Mouse (Mus musculus) spleen, adult 2 months (tissue): ENCODE results near the gene Bend5. TPM values are rescaled to one million over a fixed set of nuclear protein-coding genes. Genes with fewer than 3 reads are reported as not detected.

Experiments
- DNase-seq, 2 experiments: peaks; one replicate each; pipeline versions ENCODE4 v3.0.0 to v3.0.0-alpha.2; 2012 to 2021; ENCODE audit warnings: low spot score in 2 of 2, low read depth in 1 of 2
- H3K27ac ChIP-seq: fragments of 200-500 bp; 2 replicates; pipeline ENCODE4 v1.5.1; 2012; ENCODE audit warnings: low read length, inconsistent platforms; ENCODE audit not compliant: insufficient read depth
- H3K27me3 ChIP-seq: fragments of 200-500 bp; 2 replicates; pipeline ENCODE4 v1.6.1; 2012; ENCODE audit warnings: mild to moderate bottlenecking, moderate library complexity, low read length, inconsistent platforms; ENCODE audit not compliant: control insufficient read depth, insufficient read depth
- H3K36me3 ChIP-seq: fragments of 200-500 bp; 2 replicates; pipeline ENCODE4 v1.6.1; 2012; ENCODE audit warnings: mild to moderate bottlenecking, low read length, inconsistent platforms; ENCODE audit not compliant: control insufficient read depth, insufficient read depth
- H3K4me1 ChIP-seq: fragments of 200-500 bp; 2 replicates; pipeline ENCODE4 v1.6.1; 2011; ENCODE audit warnings: inconsistent platforms; ENCODE audit not compliant: control insufficient read depth, insufficient read depth, insufficient read length
- H3K4me3 ChIP-seq: fragments of 200-500 bp; 2 replicates; pipeline ENCODE4 v1.5.1; 2011; ENCODE audit warnings: mild to moderate bottlenecking, inconsistent platforms; ENCODE audit not compliant: insufficient read depth, insufficient read length; ENCODE audit errors: extremely low read depth
- CTCF ChIP-seq: fragments of 200-500 bp; IDR thresholded peaks from 2 replicates; pipeline ENCODE4 v1.5.1; 2011; ENCODE audit warnings: mild to moderate bottlenecking, inconsistent platforms; ENCODE audit not compliant: insufficient read depth, insufficient read length, insufficient replicate concordance; ENCODE audit errors: extremely low read depth
- POLR2A ChIP-seq: fragments of 200-500 bp; IDR thresholded peaks from 2 replicates; pipeline ENCODE4 v1.6.1; 2011; ENCODE audit warnings: low read depth, low read length, inconsistent platforms
- WGBS: fragments of 180-500 bp; shearing (Covaris S2); methylation state at CpG from one replicate; pipeline ENCODE4 v1.1.7; 2018; 5-methylcytosine and 5-hydroxymethylcytosine counted together
- polyA plus RNA-seq: library from polyadenylated mRNA; depleted of rRNA; stranded (reverse); fragments of >200 nt; gene quantifications from 2 replicates; pipeline ENCODE4 v1.2.3, GENCODE M21; 2012

Gene Bend5
- polyA plus RNA-seq, 1 experiment, result 25.2 TPM

GRCm38 (mm10) chr4:111448586-111448985 lies 33.8 kb downstream of the Bend5 start:
- WGBS, result 95% methylated on average over 4 of the region's 4 CpGs
- Histone ChIP-seq H3K27ac (no peak overlapping the region), H3K27me3 (no peaks in the 10 kb centered on the region), H3K36me3 (peaks cover 8% of the 10 kb centered on the region), H3K4me3 (no peak overlapping the region), H3K4me1 (peaks cover 11% of the 10 kb centered on the region; the same call in 1 of the 2 replicates)
- no peak for DNase-seq
- TF ChIP-seq POLR2A, result no peak
- no peak for TF ChIP-seq CTCF

- 82% methylated on average over 7 of the region's 7 CpGs for WGBS
- H3K4me3 ChIP-seq, result no peak overlapping the region
- TF ChIP-seq POLR2A, result no peak
- no peak for TF ChIP-seq CTCF
- DNase-seq, result no peak
- no peaks in the 10 kb centered on the region for H3K27me3 ChIP-seq
- H3K36me3 ChIP-seq, result peaks cover 8% of the 10 kb centered on the region
- H3K4me1 ChIP-seq, result peaks cover 8% of the 10 kb centered on the region; the same call in 1 of the 2 replicates
- no peak overlapping the region for H3K27ac ChIP-seq
Observed at GRCm38 (mm10) chr4:111449442-111450199, 34.8 kb downstream of the Bend5 start.

- Histone ChIP-seq H3K36me3 (peaks cover 8% of the 10 kb centered on the region), H3K27me3 (no peaks in the 10 kb centered on the region), H3K4me3 (no peak overlapping the region), H3K4me1 (peaks cover 14% of the 10 kb centered on the region; the same call in 1 of the 2 replicates), H3K27ac (no peak overlapping the region)
- 74% methylated on average over 7 of the region's 7 CpGs for WGBS
- TF ChIP-seq CTCF, result no peak
- no peak for TF ChIP-seq POLR2A
- no peak for DNase-seq
Observed at GRCm38 (mm10) chr4:111451283-111451918, 36.6 kb downstream of the Bend5 start.

- no peak overlapping the region for H3K27ac ChIP-seq
- no peaks in the 10 kb centered on the region for H3K27me3 ChIP-seq
- H3K4me3 ChIP-seq, result no peak overlapping the region
- H3K4me1 ChIP-seq, result peaks cover 12% of the 10 kb centered on the region; the same call in 1 of the 2 replicates
- 77% methylated on average over 5 of the region's 5 CpGs for whole genome bisulfite sequencing
- H3K36me3 ChIP-seq, result peaks cover 7% of the 10 kb centered on the region
- no peak for DNase-seq
- TF ChIP-seq CTCF (no peak), POLR2A (no peak)
Observed at GRCm38 (mm10) chr4:111452192-111452591, 37.4 kb downstream of the Bend5 start.

- no peaks in the 10 kb centered on the region for H3K27me3 ChIP-seq
- no peak for TF ChIP-seq POLR2A
- no peak for TF ChIP-seq CTCF
- H3K4me3 ChIP-seq, result no peak overlapping the region
- H3K27ac ChIP-seq, result no peak overlapping the region
- H3K36me3 ChIP-seq, result peaks cover 6% of the 10 kb centered on the region
- peaks cover 12% of the 10 kb centered on the region; the same call in 1 of the 2 replicates for H3K4me1 ChIP-seq
- WGBS, result 90% methylated on average over 3 of the region's 3 CpGs
- no peak for DNase-seq
Observed at GRCm38 (mm10) chr4:111453275-111453674, 38.5 kb downstream of the Bend5 start.

GRCm38 (mm10) chr4:111455621-111456020 lies 40.8 kb downstream of the Bend5 start:
- Histone ChIP-seq H3K27ac (no peak overlapping the region), H3K4me1 (peaks cover 12% of the 10 kb centered on the region; the same call in 1 of the 2 replicates), H3K27me3 (no peaks in the 10 kb centered on the region), H3K4me3 (no peak overlapping the region), H3K36me3 (peaks cover 7% of the 10 kb centered on the region)
- TF ChIP-seq CTCF (no peak), POLR2A (no peak)
- peak; percentile 17 to 48 for DNase-seq
- 37% methylated on average over 5 of the region's 5 CpGs for WGBS

- 92% methylated on average over 5 of the region's 5 CpGs for WGBS
- H3K36me3 ChIP-seq, result peaks cover 6% of the 10 kb centered on the region
- no peak overlapping the region for H3K27ac ChIP-seq
- DNase-seq, result no peak
- no peaks in the 10 kb centered on the region for H3K27me3 ChIP-seq
- H3K4me1 ChIP-seq, result peaks cover 6% of the 10 kb centered on the region; the same call in 1 of the 2 replicates
- no peak overlapping the region for H3K4me3 ChIP-seq
- no peak for TF ChIP-seq POLR2A
- TF ChIP-seq CTCF, result no peak
Observed at GRCm38 (mm10) chr4:111457568-111457967, 42.8 kb downstream of the Bend5 start.
